ENCODE assay signal across 8 mouse cellular contexts in the genomic region with DNA sequence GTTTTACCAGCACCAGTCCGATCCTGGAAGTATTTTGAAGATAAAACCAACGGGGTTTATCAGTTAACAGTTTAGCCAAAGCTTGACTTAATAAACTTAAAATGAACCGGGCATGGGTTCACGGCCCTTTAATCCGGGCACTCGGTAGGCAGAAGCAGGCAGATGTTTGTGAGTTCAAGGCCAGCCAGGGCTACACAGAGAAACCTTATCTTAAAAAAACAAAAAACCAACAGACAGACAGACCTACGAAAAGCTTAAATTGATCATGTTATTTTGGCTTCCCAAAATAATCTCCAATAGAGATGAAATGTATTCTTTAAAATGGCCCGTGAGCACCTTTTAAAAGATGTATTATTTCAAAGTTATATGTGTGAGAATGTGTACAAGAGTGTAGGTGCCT. TPM values are rescaled to one million over a fixed set of nuclear protein-coding genes. Genes with fewer than 3 reads are reported as not detected.
DNase-seq lines count a peak whose midpoint lies in the region; ATAC-seq and TF ChIP-seq lines count a peak whose summit lies in the region.

No protein-coding gene starts in this region.

- peak overlapping the region; percentile 96 for H3K4me2 ChIP-seq in kidney, postnatal 0 days (ENCODE audit: low read length)
- peak overlapping the region; percentile 85 for H3K4me2 ChIP-seq in embryonic facial prominence, embryonic 11.5 days (ENCODE audit: low read depth, low read length)
- peak overlapping the region; percentile 83 for H3K4me2 ChIP-seq in intestine, embryonic 14.5 days (ENCODE audit: low read length)
- H3K4me2 ChIP-seq in myocyte (ENCODE audit: low read depth), result peak overlapping the region; percentile 91

- H3ac ChIP-seq in myocyte (ENCODE audit: control insufficient read depth, insufficient read length), result peak overlapping the region; percentile 55

- no peaks in the 10 kb centered on the region for H3K27me3 ChIP-seq in kidney, postnatal 0 days (ENCODE audit: insufficient read depth, low read length)
- H3K27me3 ChIP-seq in embryonic facial prominence, embryonic 11.5 days (ENCODE audit: control insufficient read depth, insufficient read depth, low read length), result no peaks in the 10 kb centered on the region
- peaks cover 10% of the 10 kb centered on the region; the same call in 1 of the 2 replicates for H3K27me3 ChIP-seq in intestine, embryonic 14.5 days (replicated peaks; ENCODE audit: control insufficient read depth, insufficient read depth, low read length)
- peaks cover 6% of the 10 kb centered on the region for H3K27me3 ChIP-seq in myocyte (ENCODE audit: control insufficient read depth, insufficient read depth, insufficient read length)

- H3K4me1 ChIP-seq in kidney, postnatal 0 days (replicated peaks; ENCODE audit: insufficient read depth, low read length), result peaks cover 10% of the 10 kb centered on the region
- peaks cover 5% of the 10 kb centered on the region; the same call in 1 of the 2 replicates for H3K4me1 ChIP-seq in embryonic facial prominence, embryonic 11.5 days (ENCODE audit: control insufficient read depth, insufficient read depth, low read length)
- peaks cover 12% of the 10 kb centered on the region for H3K4me1 ChIP-seq in intestine, embryonic 14.5 days (replicated peaks; ENCODE audit: control insufficient read depth, insufficient read depth, low read length)

- H3K9me3 ChIP-seq in kidney, postnatal 0 days (replicated peaks; ENCODE audit: low read length), result no peaks in the 10 kb centered on the region
- no peaks in the 10 kb centered on the region for H3K9me3 ChIP-seq in embryonic facial prominence, embryonic 11.5 days (replicated peaks; ENCODE audit: control insufficient read depth, low read length)
- H3K9me3 ChIP-seq in intestine, embryonic 14.5 days (ENCODE audit: control insufficient read depth, low read length), result no peaks in the 10 kb centered on the region

- H3K4me3 ChIP-seq in kidney, postnatal 0 days (replicated peaks; ENCODE audit: low read depth, low read length), result peak overlapping the region; percentile 98
- H3K4me3 ChIP-seq in embryonic facial prominence, embryonic 11.5 days (ENCODE audit: low read depth, low read length), result peak overlapping the region; percentile 84
- H3K4me3 ChIP-seq in intestine, embryonic 14.5 days (ENCODE audit: low read depth, low read length), result peak overlapping the region; percentile 87
- peak overlapping the region; percentile 64 for H3K4me3 ChIP-seq in myocyte

- no peak for DNase-seq in kidney, postnatal 0 days (ENCODE audit: low spot score)
- DNase-seq in kidney, adult 9 months, result no peak
- no peak for DNase-seq in embryonic facial prominence, embryonic 11.5 days (ENCODE audit: low spot score)
- DNase-seq in intestine, embryonic 14.5 days (ENCODE audit: low spot score), result no peak
- no peak for DNase-seq in layer of hippocampus, adult 9-11 months
- no peak for DNase-seq in thymus, postnatal 4 days

- peaks cover 21% of the 10 kb centered on the region; the same call in 1 of the 2 replicates for H3K36me3 ChIP-seq in kidney, postnatal 0 days (ENCODE audit: insufficient read depth, low read length)
- H3K36me3 ChIP-seq in embryonic facial prominence, embryonic 11.5 days (replicated peaks; ENCODE audit: control insufficient read depth, insufficient read depth, low read depth, low read length), result no peaks in the 10 kb centered on the region; the same call in 1 of the 2 replicates
- peaks cover 42% of the 10 kb centered on the region for H3K36me3 ChIP-seq in intestine, embryonic 14.5 days (ENCODE audit: control insufficient read depth, insufficient read depth, low read length)
- peaks cover 4% of the 10 kb centered on the region for H3K36me3 ChIP-seq in myocyte (ENCODE audit: control insufficient read depth, insufficient read depth)

- TF ChIP-seq CTCF in kidney, postnatal 0 days (IDR thresholded peaks at IDR 0.05; ENCODE audit: low read depth), result no peak

- H3K27ac ChIP-seq in kidney, postnatal 0 days, result no peak overlapping the region
- no peak overlapping the region for H3K27ac ChIP-seq in embryonic facial prominence, embryonic 11.5 days (replicated peaks; ENCODE audit: low read depth, low read length)
- no peak overlapping the region for H3K27ac ChIP-seq in intestine, embryonic 14.5 days (ENCODE audit: low read depth)

- WGBS in kidney, postnatal 0 days, result 30% methylated on average over 8 of the region's 8 CpGs
- 42% methylated on average over 8 of the region's 8 CpGs for WGBS in embryonic facial prominence, embryonic 11.5 days
- 34% methylated on average over 8 of the region's 8 CpGs for WGBS in intestine, embryonic 14.5 days

- TF ChIP-seq POLR2A in myocyte (IDR thresholded peaks at IDR 0.05; ENCODE audit: insufficient read length, low read depth), result no peak

- no peaks in the 10 kb centered on the region for H3K79me2 ChIP-seq in myocyte (ENCODE audit: control insufficient read depth, insufficient read depth)

- no peak for ATAC-seq in kidney, postnatal 0 days (replicated peaks; ENCODE audit: low FRiP score, low read depth)
- ATAC-seq in embryonic facial prominence, embryonic 11.5 days (replicated peaks; ENCODE audit: insufficient number of reproducible peaks, low FRiP score, low TSS enrichment, low read depth), result no peak
- no peak for ATAC-seq in intestine, embryonic 14.5 days (replicated peaks; ENCODE audit: low FRiP score, low TSS enrichment, low read depth)
- ATAC-seq in CD4-positive, CD25-positive, alpha-beta regulatory T cell, adult 4 months, result no peak

- peak overlapping the region; percentile 88 for H3K9ac ChIP-seq in kidney, postnatal 0 days (ENCODE audit: low read depth, low read length)
- peak overlapping the region; percentile 87 for H3K9ac ChIP-seq in embryonic facial prominence, embryonic 11.5 days (replicated peaks; ENCODE audit: low read length)
- peak overlapping the region; percentile 74 for H3K9ac ChIP-seq in intestine, embryonic 14.5 days (ENCODE audit: low read length)

TF ChIP-seq in myocyte, 11 proteins besides CTCF, POLR2A, EP300 and RAD21:
- TF ChIP-seq MAX (IDR thresholded peaks at IDR 0.05; ENCODE audit: low read depth) (no peak), E2F4 (IDR thresholded peaks at IDR 0.05; ENCODE audit: insufficient read depth) (no peak), TCF3 (IDR thresholded peaks at IDR 0.05; ENCODE audit: insufficient read length, low read depth) (no peak), CEBPB (IDR thresholded peaks at IDR 0.05; ENCODE audit: insufficient read depth, poor library complexity, severe bottlenecking) (no peak), MYOD1 (IDR thresholded peaks at IDR 0.05; ENCODE audit: control insufficient read depth in 1 of 3, insufficient read length in 2 of 3, low read depth in 2 of 3) (no peak), MYOG (IDR thresholded peaks at IDR 0.05; ENCODE audit: control insufficient read depth in 1 of 3, insufficient read depth in 1 of 3, insufficient read length in 2 of 3, low read depth in 2 of 3) (no peak), POLR2AphosphoS2 (IDR thresholded peaks at IDR 0.05; ENCODE audit: insufficient read length, low read depth) (no peak), USF1 (IDR thresholded peaks at IDR 0.05; ENCODE audit: low read depth) (no peak), SRF (IDR thresholded peaks at IDR 0.05; ENCODE audit: control insufficient read depth, insufficient read length, low read depth) (no peak), REST (IDR thresholded peaks at IDR 0.05; ENCODE audit: insufficient read depth, insufficient read length) (no peak), TCF12 (IDR thresholded peaks at IDR 0.05; ENCODE audit: insufficient read depth, poor library complexity, severe bottlenecking) (no peak)

RNA-seq across cellular contexts. Expression of gene Actr5, which starts 1.0 kb away (rescaled TPM):
- 7.1 and 9.1 TPM in 2 replicates for polyA plus RNA-seq in kidney, postnatal 0 days (2015; fragmentation: Nextera tagmentation; extraction: Ambion mirVana)
- polyA plus RNA-seq in embryonic facial prominence, embryonic 11.5 days (2014; fragmentation: Nextera tagmentation; extraction: Ambion mirVana), result 15.8 and 16.5 TPM in 2 replicates
- 12.7 and 13.0 TPM in 2 replicates for polyA plus RNA-seq in intestine, embryonic 14.5 days (2014; fragmentation: Nextera tagmentation; extraction: Ambion mirVana)
- polyA plus RNA-seq in myocyte (2012; fragmentation: generic; extraction: Trizol), result 6.5 TPM
- polyA plus RNA-seq in CD4-positive, CD25-positive, alpha-beta regulatory T cell, adult 4 months (2017; shearing (Covaris generic)), result 1 to 10 TPM; 2.1 to 2.9 TPM

RNA-seq across cellular contexts. Expression of gene Slc32a1, which starts 15.1 kb away (rescaled TPM):
- polyA plus RNA-seq in kidney, postnatal 0 days (2015; fragmentation: Nextera tagmentation; extraction: Ambion mirVana), result not detected in 2 replicates
- 0.27 and 0.71 TPM in 2 replicates for polyA plus RNA-seq in embryonic facial prominence, embryonic 11.5 days (2014; fragmentation: Nextera tagmentation; extraction: Ambion mirVana)
- polyA plus RNA-seq in intestine, embryonic 14.5 days (2014; fragmentation: Nextera tagmentation; extraction: Ambion mirVana), result not detected in 2 replicates
- polyA plus RNA-seq in myocyte (2012; fragmentation: generic; extraction: Trizol), result not detected
- polyA plus RNA-seq in CD4-positive, CD25-positive, alpha-beta regulatory T cell, adult 4 months (2017; shearing (Covaris generic)), result not detected

RNA-seq across cellular contexts. Expression of gene Ppp1r16b, which starts 39.5 kb away (rescaled TPM):
- polyA plus RNA-seq in kidney, postnatal 0 days (2015; fragmentation: Nextera tagmentation; extraction: Ambion mirVana), result 10.1 TPM in 2 replicates
- 2.2 and 2.3 TPM in 2 replicates for polyA plus RNA-seq in embryonic facial prominence, embryonic 11.5 days (2014; fragmentation: Nextera tagmentation; extraction: Ambion mirVana)
- polyA plus RNA-seq in intestine, embryonic 14.5 days (2014; fragmentation: Nextera tagmentation; extraction: Ambion mirVana), result 5.0 and 5.4 TPM in 2 replicates
- polyA plus RNA-seq in myocyte (2012; fragmentation: generic; extraction: Trizol), result 0.05 TPM
- polyA plus RNA-seq in CD4-positive, CD25-positive, alpha-beta regulatory T cell, adult 4 months (2017; shearing (Covaris generic)), result 100 to 1,000 TPM; 121 to 150 TPM

Comparison
In these comparisons a context has a peak if more than half of its experiments do, and no peak if none do; other contexts are left out.
1. RNA of gene Ppp1r16b, which starts 39.5 kb away (polyA plus RNA-seq): 121 to 150 TPM in CD4-positive, CD25-positive, alpha-beta regulatory T cell, adult 4 months; 10.1 TPM in kidney, postnatal 0 days, 5.0 to 5.4 TPM in intestine, embryonic 14.5 days, 2.2 to 2.3 TPM in embryonic facial prominence, embryonic 11.5 days and 0.05 TPM in myocyte (single experiment); every median in the first group is over 10 times any median in the second.
2. Peak in every context shown above with its lines, with median percentiles within 50 percentile points of each other: H3K4me2 ChIP-seq, H3K4me3 ChIP-seq and H3K9ac ChIP-seq.